Mouse (Mus musculus): Measurements from ENCODE around the gene Lilra6.

DNA sequence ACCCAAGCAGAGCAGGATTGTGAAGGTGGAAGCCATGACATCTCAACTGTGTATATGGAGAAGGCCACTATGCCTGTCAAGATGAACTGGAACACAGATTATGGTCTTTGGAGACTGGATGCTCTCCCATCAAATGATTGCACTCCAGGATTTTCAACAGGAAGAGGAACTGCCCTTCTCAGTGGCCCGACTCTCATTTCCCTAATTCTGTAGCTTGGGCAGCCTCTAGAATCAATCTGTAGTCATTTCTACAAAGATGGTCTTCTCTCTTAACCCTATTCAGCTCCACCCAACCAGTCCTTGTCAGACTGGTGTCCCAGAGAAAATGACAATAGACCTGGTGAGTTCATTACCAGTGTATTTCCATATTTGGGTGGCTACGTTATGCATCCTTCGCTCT is 42.1 kb upstream of the Lilra6 start:
- TF ChIP-seq POLR2A (IDR thresholded peaks at IDR 0.05; ENCODE audit: borderline replicate concordance, extremely low read depth, insufficient read depth, insufficient read length, poor library complexity, severe bottlenecking) (no peak), CTCF (IDR thresholded peaks at IDR 0.05; ENCODE audit: borderline replicate concordance, extremely low read depth, insufficient read depth, insufficient read length) (no peak)
